Mouse (Mus musculus): Measurements from ENCODE around the gene Slc25a47. TPM values are rescaled to one million over a fixed set of nuclear protein-coding genes. Genes with fewer than 3 reads are reported as not detected.

Slc25a47 gene
- polyA plus RNA-seq, 1 experiment from 2014 or later: 12.4 TPM

GRCm38 (mm10) chr12:108810309-108810708 lies 25.5 kb upstream of the Slc25a47 start:
- Histone ChIP-seq H3K9me3 (no peaks in the 10 kb centered on the region), H3K4me1 (replicated peaks) (0 out of 2 replicates have a peak, but pooled peaks cover 4% of the 10 kb centered on the region), H3K4me3 (replicated peaks) (no peak overlapping the region), H3K4me2 (replicated peaks) (no peak overlapping the region), H3K36me3 (peaks cover 31% of the 10 kb centered on the region), H3K9ac (replicated peaks) (no peak overlapping the region), H3K27me3 (no peaks in the 10 kb centered on the region), H3K27ac (no peak overlapping the region)
- no peak for ATAC-seq
- 95% methylated on average over 7 of the region's 7 CpGs for WGBS

GRCm38 (mm10) chr12:108811133-108811532 lies 24.7 kb upstream of the Slc25a47 start:
- H3K27me3 ChIP-seq: no peaks in the 10 kb centered on the region
- no peaks in the 10 kb centered on the region for H3K9me3 ChIP-seq
- H3K9ac ChIP-seq (replicated peaks): no peak overlapping the region
- ATAC-seq: no peak
- H3K4me3 ChIP-seq (replicated peaks): no peak overlapping the region
- WGBS: 60% methylated on average over 2 of the region's 2 CpGs
- H3K27ac ChIP-seq: no peak overlapping the region
- H3K4me1 ChIP-seq (replicated peaks): 0 out of 2 replicates have a peak, but pooled peaks cover 4% of the 10 kb centered on the region
- no peak overlapping the region for H3K4me2 ChIP-seq (replicated peaks)
- H3K36me3 ChIP-seq: peaks cover 33% of the 10 kb centered on the region

DNA sequence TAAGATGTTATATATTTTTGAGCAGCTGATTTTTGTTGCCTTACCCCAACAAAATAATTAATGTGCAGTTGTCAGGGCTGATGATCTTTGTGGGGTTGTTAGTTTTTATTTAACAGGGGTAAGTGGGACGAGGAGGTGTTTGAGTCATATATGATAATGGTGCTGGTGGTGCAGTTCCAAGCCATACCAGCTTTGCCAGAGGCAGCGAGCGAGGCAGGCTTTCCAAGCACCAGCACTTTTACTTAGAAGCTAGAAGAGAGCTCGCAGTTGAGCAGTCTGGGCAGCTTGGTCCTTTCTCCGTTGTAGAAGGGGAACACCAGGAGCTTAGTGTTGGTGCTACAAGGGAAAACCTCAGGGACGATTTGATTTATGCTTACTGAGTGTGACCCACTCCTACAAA lies 23.4 kb upstream of the Slc25a47 start:
- Histone ChIP-seq H3K4me2 (replicated peaks) (no peak overlapping the region), H3K27me3 (no peaks in the 10 kb centered on the region), H3K36me3 (peaks cover 28% of the 10 kb centered on the region), H3K9ac (replicated peaks) (no peak overlapping the region), H3K4me3 (replicated peaks) (no peak overlapping the region), H3K9me3 (no peaks in the 10 kb centered on the region), H3K4me1 (replicated peaks) (0 out of 2 replicates have a peak, but pooled peaks cover 4% of the 10 kb centered on the region), H3K27ac (no peak overlapping the region)
- no peak for ATAC-seq
- WGBS: 89% methylated on average over 6 of the region's 6 CpGs

GRCm38 (mm10) chr12:108814470-108814869 lies 21.4 kb upstream of the Slc25a47 start:
- no peaks in the 10 kb centered on the region for H3K9me3 ChIP-seq
- H3K27ac ChIP-seq: no peak overlapping the region
- ATAC-seq: no peak
- H3K9ac ChIP-seq (replicated peaks): no peak overlapping the region
- no peak overlapping the region for H3K4me3 ChIP-seq (replicated peaks)
- H3K27me3 ChIP-seq: no peaks in the 10 kb centered on the region
- H3K4me2 ChIP-seq (replicated peaks): no peak overlapping the region
- H3K4me1 ChIP-seq (replicated peaks): 0 out of 2 replicates have a peak, but pooled peaks cover 4% of the 10 kb centered on the region
- H3K36me3 ChIP-seq: peaks cover 31% of the 10 kb centered on the region
- 97% methylated on average over 6 of the region's 6 CpGs for WGBS

DNA sequence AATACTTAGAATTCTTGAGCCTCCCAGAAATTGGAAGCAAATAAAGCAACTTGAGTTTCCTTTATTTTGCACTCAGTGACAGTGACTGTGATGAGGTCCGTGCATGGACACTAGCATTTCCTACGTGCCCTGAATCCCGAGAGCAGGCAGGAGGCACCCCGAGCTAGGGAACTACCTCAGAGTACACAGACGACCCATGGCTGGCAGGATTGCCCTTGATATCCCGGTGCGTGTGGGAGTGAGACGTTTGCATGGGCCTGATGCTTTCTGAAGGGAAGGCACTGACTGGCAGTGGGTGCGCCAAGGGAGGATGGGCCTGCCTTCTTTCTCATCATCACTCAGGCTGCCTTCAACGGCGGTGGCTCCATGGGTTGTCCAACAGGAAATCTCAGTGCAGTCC lies 19.3 kb upstream of the Slc25a47 start:
- no peak for ATAC-seq
- peaks cover 31% of the 10 kb centered on the region for H3K36me3 ChIP-seq
- 90% methylated on average over 11 of the region's 11 CpGs for WGBS

DNA sequence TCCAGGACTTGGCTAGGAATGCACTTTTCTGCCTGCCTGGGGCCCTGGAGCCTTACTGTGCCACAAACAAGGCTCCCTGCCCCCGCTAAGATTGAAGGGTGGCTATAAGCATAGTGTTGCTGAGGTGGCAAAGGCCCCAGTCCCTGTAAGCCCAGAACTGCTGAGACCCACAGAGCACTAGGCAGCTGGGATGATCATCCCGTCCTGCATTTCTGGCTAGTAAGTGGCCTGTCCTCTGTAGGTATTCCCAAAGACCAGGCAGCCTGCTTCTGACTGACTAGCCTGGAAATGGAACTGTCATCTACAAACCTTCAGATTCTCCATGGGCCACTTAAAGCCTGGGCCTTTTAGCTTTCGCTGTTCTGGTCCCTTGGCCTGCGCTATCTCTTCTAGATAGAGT lies 15.4 kb upstream of the Slc25a47 start:
- Histone ChIP-seq H3K27ac (no peak overlapping the region), H3K36me3 (peaks cover 14% of the 10 kb centered on the region), H3K9ac (replicated peaks) (no peak overlapping the region), H3K4me1 (replicated peaks) (no peaks in the 10 kb centered on the region), H3K4me2 (replicated peaks) (no peak overlapping the region), H3K27me3 (no peaks in the 10 kb centered on the region), H3K4me3 (replicated peaks) (no peak overlapping the region), H3K9me3 (no peaks in the 10 kb centered on the region)
- 93% methylated on average over 4 of the region's 4 CpGs for WGBS
- ATAC-seq: no peak

More for the DNA sequence above, 19.3 kb upstream of the Slc25a47 start:
- H3K9me3 ChIP-seq: no peaks in the 10 kb centered on the region
- no peak overlapping the region for H3K4me2 ChIP-seq (replicated peaks)
- H3K4me1 ChIP-seq (replicated peaks): 0 out of 2 replicates have a peak, but pooled peaks cover 4% of the 10 kb centered on the region
- H3K27me3 ChIP-seq: no peaks in the 10 kb centered on the region
- no peak overlapping the region for H3K9ac ChIP-seq (replicated peaks)
- no peak overlapping the region for H3K4me3 ChIP-seq (replicated peaks)
- no peak overlapping the region for H3K27ac ChIP-seq

DNA sequence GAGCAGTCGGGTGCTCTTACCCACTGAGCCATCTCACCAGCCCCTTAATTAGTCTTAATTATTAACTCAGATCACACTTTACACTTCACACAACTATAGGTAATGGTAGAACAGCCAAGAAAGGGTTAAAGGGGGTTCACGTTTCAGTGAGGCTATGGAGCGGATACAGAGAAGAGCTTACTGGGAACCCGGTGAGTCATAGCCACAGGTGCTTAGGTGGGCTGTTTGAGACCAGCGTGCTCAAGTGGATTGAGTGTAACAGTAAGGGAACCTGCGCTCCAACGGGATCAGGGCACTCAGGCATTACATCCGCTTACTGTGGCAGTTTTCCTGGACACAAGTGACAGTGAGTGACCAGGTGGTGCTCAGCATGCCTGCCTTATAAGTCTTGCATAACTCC lies 12.8 kb upstream of the Slc25a47 start:
- H3K4me2 ChIP-seq (replicated peaks): no peak overlapping the region
- H3K4me1 ChIP-seq (replicated peaks): no peaks in the 10 kb centered on the region
- H3K36me3 ChIP-seq: peaks cover 30% of the 10 kb centered on the region
- H3K4me3 ChIP-seq (replicated peaks): no peak overlapping the region
- no peaks in the 10 kb centered on the region for H3K9me3 ChIP-seq
- no peak overlapping the region for H3K9ac ChIP-seq (replicated peaks)
- ATAC-seq: no peak
- no peaks in the 10 kb centered on the region for H3K27me3 ChIP-seq
- no peak overlapping the region for H3K27ac ChIP-seq
- WGBS: 78% methylated on average over 8 of the region's 8 CpGs

DNA sequence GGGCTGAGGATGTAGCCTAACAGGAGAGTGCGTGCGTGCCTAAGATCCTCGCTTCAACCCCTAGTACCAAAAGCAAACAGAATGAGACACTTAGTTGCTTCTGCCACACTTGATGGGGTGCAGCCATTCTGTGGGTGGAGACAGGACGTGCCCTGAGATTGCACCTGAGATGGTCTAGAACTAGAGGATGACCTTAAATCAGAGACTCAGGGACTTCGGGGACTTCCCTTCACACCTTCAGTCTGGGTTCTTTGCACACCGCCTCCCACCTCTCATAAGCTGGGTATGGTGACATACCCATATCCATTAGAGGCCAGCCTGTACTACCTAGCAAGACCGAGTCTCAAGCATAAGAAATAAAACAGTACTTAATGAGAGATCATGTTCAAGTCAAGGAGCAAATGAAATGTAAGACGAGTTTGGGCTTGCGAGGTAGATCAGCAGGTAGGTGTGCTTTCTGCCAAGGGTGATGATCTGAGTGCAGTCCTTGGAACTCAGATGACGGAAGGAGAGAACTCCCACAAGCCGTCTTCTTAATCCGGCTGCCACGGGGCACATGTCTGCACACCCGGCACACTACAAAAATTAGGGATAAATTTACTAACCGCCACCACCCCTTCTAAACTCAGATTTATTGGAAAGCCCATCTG lies 11.5 kb upstream of the Slc25a47 start:
- Histone ChIP-seq H3K9ac (replicated peaks) (no peak overlapping the region; the same call in 1 of the 2 replicates), H3K4me1 (replicated peaks) (no peaks in the 10 kb centered on the region), H3K9me3 (no peaks in the 10 kb centered on the region), H3K4me2 (replicated peaks) (no peak overlapping the region), H3K27ac (no peak overlapping the region), H3K36me3 (peaks cover 28% of the 10 kb centered on the region), H3K27me3 (no peaks in the 10 kb centered on the region), H3K4me3 (replicated peaks) (no peak overlapping the region)
- ATAC-seq: no peak
- WGBS: 94% methylated on average over 15 of the region's 15 CpGs

DNA sequence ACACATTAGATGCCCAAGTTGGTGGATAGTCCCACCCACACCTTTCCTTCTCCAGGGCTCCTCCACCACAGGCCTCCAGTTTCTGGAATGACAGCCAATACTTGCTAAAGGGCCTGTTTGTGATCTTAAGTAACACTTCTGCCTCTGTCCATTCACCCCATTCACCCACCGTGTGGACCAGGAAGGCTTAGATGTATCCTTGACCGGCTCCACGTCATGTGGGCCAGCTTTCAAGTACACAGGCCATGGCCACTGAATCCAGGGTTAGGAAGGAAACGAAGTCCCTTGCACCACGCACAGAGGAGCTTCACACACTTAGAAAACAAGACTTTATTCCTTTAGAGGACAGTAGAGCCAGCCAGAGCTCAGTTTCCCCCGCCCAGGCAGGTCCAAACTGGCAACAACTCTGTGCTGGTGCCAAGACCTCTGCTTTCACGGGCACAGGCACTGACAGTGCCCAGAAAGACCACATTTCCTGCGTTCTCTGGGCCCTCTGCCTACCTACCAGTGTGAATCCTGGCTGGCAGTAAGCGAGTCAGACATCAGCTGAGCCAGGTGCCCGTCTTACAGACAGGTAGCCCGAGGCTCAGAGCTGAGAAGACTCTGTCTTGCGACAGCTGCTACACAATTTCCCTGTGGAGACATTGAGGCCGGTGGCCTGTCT lies 10.2 kb upstream of the Slc25a47 start:
- Histone ChIP-seq H3K4me1 (replicated peaks) (no peaks in the 10 kb centered on the region), H3K9me3 (no peaks in the 10 kb centered on the region), H3K4me2 (replicated peaks) (no peak overlapping the region), H3K27ac (no peak overlapping the region), H3K4me3 (replicated peaks) (no peak overlapping the region), H3K36me3 (peaks cover 27% of the 10 kb centered on the region), H3K9ac (replicated peaks) (no peak overlapping the region), H3K27me3 (no peaks in the 10 kb centered on the region)
- WGBS: 96% methylated on average over 13 of the region's 13 CpGs
- no peak for ATAC-seq

DNA sequence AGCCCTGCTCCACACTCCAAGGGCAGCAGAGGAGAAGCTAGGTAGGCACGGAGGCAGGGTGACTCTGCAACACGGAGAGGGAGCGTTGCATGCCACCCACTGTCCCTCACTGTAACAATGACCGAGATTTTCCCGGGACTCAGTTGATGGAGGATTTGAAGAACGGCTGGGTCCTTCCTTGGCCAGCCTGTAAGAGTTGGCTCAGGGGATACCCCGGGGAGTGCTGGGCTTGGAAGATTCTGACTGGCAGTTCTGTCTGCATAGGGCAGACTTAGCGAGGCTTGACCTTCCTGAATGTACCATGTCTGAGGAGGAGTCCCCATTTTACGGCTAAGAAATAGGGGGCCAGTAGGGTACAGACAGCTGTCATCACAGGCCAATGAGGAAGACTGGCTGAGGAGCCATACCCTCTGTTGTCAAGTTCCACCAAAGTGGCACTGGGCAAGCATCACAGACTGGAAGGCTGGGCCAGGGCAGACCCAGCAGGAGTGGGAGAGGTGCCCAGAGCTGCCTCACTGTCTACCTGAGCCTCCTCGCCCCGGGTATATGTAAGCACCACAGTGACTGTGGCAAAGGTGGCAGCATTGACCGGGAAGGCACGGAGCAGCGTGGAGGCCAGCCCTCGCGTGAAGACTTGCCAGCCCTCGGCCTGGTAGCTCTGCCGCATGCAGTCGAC lies 9.4 kb upstream of the Slc25a47 start:
- H3K9ac ChIP-seq (replicated peaks): no peak overlapping the region
- no peak overlapping the region for H3K27ac ChIP-seq
- H3K4me1 ChIP-seq (replicated peaks): no peaks in the 10 kb centered on the region
- ATAC-seq: no peak
- no peak overlapping the region for H3K4me2 ChIP-seq (replicated peaks)
- 94% methylated on average over 19 of the region's 19 CpGs for WGBS
- H3K9me3 ChIP-seq: no peaks in the 10 kb centered on the region
- no peaks in the 10 kb centered on the region for H3K27me3 ChIP-seq
- H3K4me3 ChIP-seq (replicated peaks): no peak overlapping the region
- H3K36me3 ChIP-seq: peaks cover 29% of the 10 kb centered on the region

- H3K4me3 ChIP-seq (replicated peaks): no peak overlapping the region
- H3K9ac ChIP-seq (replicated peaks): no peak overlapping the region
- H3K27me3 ChIP-seq: no peaks in the 10 kb centered on the region
- no peak overlapping the region for H3K4me2 ChIP-seq (replicated peaks)
- H3K27ac ChIP-seq: no peak overlapping the region
- peaks cover 3% of the 10 kb centered on the region for H3K4me1 ChIP-seq (replicated peaks)
- H3K36me3 ChIP-seq: peaks cover 29% of the 10 kb centered on the region
- ATAC-seq: no peak
- WGBS: 95% methylated on average over 28 of the region's 28 CpGs
- H3K9me3 ChIP-seq: no peaks in the 10 kb centered on the region
Measured at GRCm38 (mm10) chr12:108826958-108827535, 8.8 kb upstream of the Slc25a47 start.

GRCm38 (mm10) chr12:108827641-108828040 lies 8.2 kb upstream of the Slc25a47 start:
- Histone ChIP-seq H3K36me3 (peaks cover 29% of the 10 kb centered on the region), H3K27ac (no peak overlapping the region), H3K27me3 (no peaks in the 10 kb centered on the region), H3K9ac (replicated peaks) (no peak overlapping the region), H3K9me3 (no peaks in the 10 kb centered on the region), H3K4me3 (replicated peaks) (no peak overlapping the region), H3K4me1 (replicated peaks) (peaks cover 7% of the 10 kb centered on the region), H3K4me2 (replicated peaks) (no peak overlapping the region)
- 96% methylated on average over 6 of the region's 6 CpGs for WGBS
- no peak for ATAC-seq
